Mouse (Mus musculus): Measurements from ENCODE around the gene Rev3l. TPM values are rescaled to one million over a fixed set of nuclear protein-coding genes. Genes with fewer than 3 reads are reported as not detected.

Gene Rev3l
- 6.9 and 9.3 TPM in 2 replicates for total RNA-seq (2012; rRNA removed)
- polyA plus RNA-seq (2012; ENCODE audit: insufficient read depth in 1 of 2, insufficient read length in 2 of 2, low read depth in 1 of 2, low replicate concordance in 2 of 2, missing spikeins in 1 of 2), result 10 to 100 TPM; 12.4 to 71.5 TPM

DNA sequence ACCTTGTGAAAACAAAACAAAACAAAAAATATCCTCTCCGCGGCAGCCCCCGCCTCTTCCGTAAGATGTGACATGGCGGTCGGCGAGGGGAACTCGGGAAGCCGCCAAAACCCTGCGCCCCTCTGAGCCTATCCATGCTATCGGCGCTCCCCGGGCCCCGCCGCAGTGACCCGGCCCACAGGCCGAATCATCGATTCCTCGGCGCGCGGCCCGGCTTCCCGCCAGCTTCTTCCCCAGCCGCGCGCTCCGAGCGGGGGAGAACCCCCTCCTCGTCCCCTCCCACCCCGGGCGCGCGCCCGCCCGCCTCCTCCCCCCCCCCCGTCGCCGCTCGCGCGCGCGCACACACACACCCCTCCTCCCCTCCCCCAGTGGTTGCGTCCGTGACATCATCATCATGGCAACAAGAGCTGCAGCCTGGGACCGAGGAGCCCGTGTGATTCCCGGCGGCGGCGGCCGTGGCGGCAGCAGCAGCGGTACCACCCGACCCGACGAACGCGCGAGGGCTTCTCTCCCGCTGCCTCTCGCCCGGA is at the start of gene Rev3l:
TSS of gene Rev3l (plus strand) at position 383 of the 530 bp plus-strand sequence.
- Histone ChIP-seq H3K9me3 (replicated peaks; ENCODE audit: insufficient read depth, low read length) (no peaks in the 10 kb centered on the region), H3K4me1 (ENCODE audit: control insufficient read depth in 1 of 2, insufficient read depth in 2 of 2, low read length in 2 of 2) (peaks cover 0 to 5% of the 10 kb centered on the region in 2 experiments; a peak in 2 of 4 replicates), H3K79me2 (ENCODE audit: control insufficient read depth, insufficient read depth, low read length, poor library complexity) (peaks cover 38% of the 10 kb centered on the region), H3K4me3 (ENCODE audit: control insufficient read depth in 1 of 2, insufficient read depth in 1 of 2, low read depth in 2 of 2, low read length in 2 of 2) (peak within 1 kb of the TSS; percentile 96 to 100), H3K27ac (ENCODE audit: control insufficient read depth, low read depth, low read length) (peak within 1 kb of the TSS; percentile 97), H3K36me3 (ENCODE audit: control insufficient read depth in 1 of 2, insufficient read depth in 2 of 2, low read length in 2 of 2) (peaks cover 0 to 12% of the 10 kb centered on the region in 2 experiments; a peak in 2 of 4 replicates), H3K27me3 (ENCODE audit: control insufficient read depth in 1 of 2, insufficient read depth in 2 of 2, low read length in 2 of 2) (no peaks in the 10 kb centered on the region), H3K9ac (ENCODE audit: control insufficient read depth, low read depth, low read length, poor library complexity, severe bottlenecking) (peak within 1 kb of the TSS; percentile 99)
- DNase-seq (ENCODE audit: low read depth, low spot score), result peak; percentile 93
- no peak for TF ChIP-seq UBTF (IDR thresholded peaks at IDR 0.05; ENCODE audit: borderline replicate concordance, insufficient read depth, low read depth, low read length)
- TF ChIP-seq POLR2AphosphoS5 (IDR thresholded peaks at IDR 0.05; ENCODE audit: borderline replicate concordance, low read depth, low read length), result no peak
- TF ChIP-seq CTCF (IDR thresholded peaks at IDR 0.05 in 2 of 3, conservative IDR thresholded peaks at IDR 0.05 in 1 of 3; ENCODE audit: control insufficient read depth in 1 of 3, insufficient read depth in 1 of 3, low read depth in 2 of 3, low read length in 3 of 3, poor library complexity in 1 of 3, severe bottlenecking in 1 of 3), result no peak
- TF ChIP-seq MYB (IDR thresholded peaks at IDR 0.05; ENCODE audit: low read depth, low read length), result no peak
- TF ChIP-seq RCOR1 (IDR thresholded peaks at IDR 0.05; ENCODE audit: low read depth, low read length), result no peak
- peak; percentile 31 for TF ChIP-seq NELFE (IDR thresholded peaks at IDR 0.05; ENCODE audit: low read depth, low read length)
- TF ChIP-seq HCFC1 (IDR thresholded peaks at IDR 0.05; ENCODE audit: low read depth, low read length), result peak; percentile 78
- TF ChIP-seq NRF1 (IDR thresholded peaks at IDR 0.05; ENCODE audit: insufficient read depth, low read depth, low read length, poor library complexity, severe bottlenecking), result no peak; the same call in 1 of the 2 replicates
- peak; percentile 77; the same call in 1 of the 2 replicates for TF ChIP-seq E2F4 (IDR thresholded peaks at IDR 0.05; ENCODE audit: borderline replicate concordance, low read depth, low read length)
- no peak; the same call in 1 of the 2 replicates for TF ChIP-seq ETS1 (IDR thresholded peaks at IDR 0.05; ENCODE audit: low read depth, low read length)
- no peak for TF ChIP-seq CHD2 (IDR thresholded peaks at IDR 0.05; ENCODE audit: low read length)
- TF ChIP-seq ZC3H11A (IDR thresholded peaks at IDR 0.05; ENCODE audit: low read depth, low read length), result no peak
- TF ChIP-seq MAX (IDR thresholded peaks at IDR 0.05; ENCODE audit: low read length), result 0 out of 2 replicates have a peak, but pooled peaks have one; percentile 11
- TF ChIP-seq RAD21 (IDR thresholded peaks at IDR 0.05; ENCODE audit: low read depth, low read length), result no peak
- TF ChIP-seq MXI1 (IDR thresholded peaks at IDR 0.05; ENCODE audit: low read depth, low read length), result peak; percentile 34; the same call in 1 of the 2 replicates
- TF ChIP-seq BHLHE40 (IDR thresholded peaks at IDR 0.05; ENCODE audit: borderline replicate concordance, low read depth, low read length), result no peak
- 0 out of 2 replicates have a peak, but pooled peaks have one; percentile 9 for TF ChIP-seq ELF1 (IDR thresholded peaks at IDR 0.05; ENCODE audit: low read depth, low read length)
- peak in 1 of 2 experiments; percentile 30; a peak in 1 of 4 replicates for TF ChIP-seq EP300 (IDR thresholded peaks at IDR 0.05; ENCODE audit: low read depth in 1 of 2, low read length in 2 of 2)
- peak; percentile 18; the same call in 1 of the 2 replicates for TF ChIP-seq TCF12 (IDR thresholded peaks at IDR 0.05; ENCODE audit: low read depth, low read length)
- TF ChIP-seq USF1 (IDR thresholded peaks at IDR 0.05; ENCODE audit: low read depth, low read length), result no peak
- TF ChIP-seq CHD1 (IDR thresholded peaks at IDR 0.05; ENCODE audit: low read depth, low read length), result 0 out of 2 replicates have a peak, but pooled peaks have one; percentile 76
- TF ChIP-seq MAFK (IDR thresholded peaks at IDR 0.05; ENCODE audit: borderline replicate concordance, low read depth, low read length), result no peak
- no peak for TF ChIP-seq SMC3 (IDR thresholded peaks at IDR 0.05; ENCODE audit: low read depth, low read length)
- no peak for TF ChIP-seq GABPA (IDR thresholded peaks at IDR 0.05; ENCODE audit: low read depth, low read length)
- TF ChIP-seq JUND (IDR thresholded peaks at IDR 0.05; ENCODE audit: low read depth, low read length), result no peak
- peak in 1 of 2 experiments; percentile 50; a peak in 2 of 4 replicates for TF ChIP-seq POLR2A (IDR thresholded peaks at IDR 0.05; ENCODE audit: control insufficient read depth in 1 of 2, insufficient read depth in 1 of 2, low read depth in 1 of 2, low read length in 2 of 2, poor library complexity in 1 of 2)
- TF ChIP-seq USF2 (IDR thresholded peaks at IDR 0.05; ENCODE audit: borderline replicate concordance in 1 of 2, insufficient read depth in 1 of 2, low read depth in 1 of 2, low read length in 2 of 2), result no peak
- peak; percentile 58; the same call in 1 of the 2 replicates for TF ChIP-seq ZMIZ1 (IDR thresholded peaks at IDR 0.05; ENCODE audit: low read depth, low read length)
- no peak for TF ChIP-seq TAL1 (IDR thresholded peaks at IDR 0.05; ENCODE audit: low read length)
- no peak for TF ChIP-seq GATA1 (IDR thresholded peaks at IDR 0.05; ENCODE audit: low read depth, low read length)
- no peak; the same call in 1 of the 2 replicates for TF ChIP-seq KAT2A (conservative IDR thresholded peaks at IDR 0.05; ENCODE audit: low read depth, low read length)
- TF ChIP-seq MEF2A (IDR thresholded peaks at IDR 0.05; ENCODE audit: extremely low read depth, insufficient replicate concordance, low read depth, low read length, poor library complexity, severe bottlenecking), result no peak
- peak; percentile 86 for TF ChIP-seq SIN3A (IDR thresholded peaks at IDR 0.05; ENCODE audit: low read length)
- no peak for TF ChIP-seq ZNF384 (IDR thresholded peaks at IDR 0.05; ENCODE audit: low read depth, low read length)
- TF ChIP-seq ZKSCAN1 (IDR thresholded peaks at IDR 0.05; ENCODE audit: low read depth, low read length), result no peak

Data from MEL (cell line).